Mouse (Mus musculus): ENCODE results near the gene Rusc2.

DNA sequence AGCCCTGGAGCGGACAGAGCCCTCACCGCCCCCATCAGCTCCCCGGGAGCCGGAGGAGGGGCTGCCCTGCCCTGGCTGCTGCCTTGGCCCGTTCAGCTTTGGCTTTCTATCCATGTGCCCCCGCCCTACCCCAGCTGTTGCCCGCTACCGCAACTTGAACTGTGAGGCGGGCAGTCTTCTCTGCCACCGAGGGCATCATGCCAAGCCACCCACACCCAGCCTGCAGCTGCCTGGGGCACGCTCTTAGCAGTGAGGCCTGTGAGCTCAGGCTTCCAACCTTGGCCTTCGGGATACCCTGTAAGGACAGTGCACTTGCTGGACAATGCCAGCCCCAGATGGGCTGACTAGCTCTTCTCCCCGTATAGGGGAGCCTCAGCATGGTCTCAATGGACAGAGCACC is 65.5 kb downstream of the Rusc2 start:
- no peak for TF ChIP-seq HCFC1 (IDR thresholded peaks at IDR 0.05; ENCODE audit: borderline replicate concordance, insufficient read depth, low read length)
- TF ChIP-seq CHD2 (IDR thresholded peaks at IDR 0.05; ENCODE audit: low read depth, low read length): no peak
- no peak for TF ChIP-seq ZC3H11A (IDR thresholded peaks at IDR 0.05; ENCODE audit: borderline replicate concordance, low read depth, low read length)
